Mouse (Mus musculus) kidney, adult 18-20 months (tissue): ENCODE measurements at regions not wholly inside any gene's neighbourhood (a gene's known extent, or its start where the extent isn't known, plus 50 kb on each side); places are given as distances from the start of the nearest gene placed in this dataset.
"Not testable (repeated sequence)": the region's sequence is repeated elsewhere in the genome, so short reads cannot be mapped to it uniquely, and the experiment has no call there.

Experiments used
- DNase-seq: peaks from one replicate; pipeline ENCODE4 v3.0.0; 2021

- DNase-seq, result no peak
Measured at GRCm38 (mm10) chr9:11192183-11192582, 287.6 kb upstream of the Cntn5 start.

- no peak for DNase-seq
Measured at GRCm38 (mm10) chr9:11145799-11146198, 241.2 kb upstream of the Cntn5 start.

GRCm38 (mm10) chr9:11126833-11127232 is 222.3 kb upstream of the Cntn5 start:
- no peak for DNase-seq

- DNase-seq, result no peak
Measured at GRCm38 (mm10) chr9:11119153-11119552, 214.6 kb upstream of the Cntn5 start.

GRCm38 (mm10) chr9:11107828-11108227 is 203.3 kb upstream of the Cntn5 start:
- not testable (repeated sequence) for DNase-seq

- DNase-seq, result not testable (repeated sequence)
Measured at GRCm38 (mm10) chr9:11107212-11107611, 202.6 kb upstream of the Cntn5 start.

GRCm38 (mm10) chr9:11106268-11106667 is 201.7 kb upstream of the Cntn5 start:
- no peak for DNase-seq

- DNase-seq, result no peak
Measured at GRCm38 (mm10) chr9:11103448-11103847, 198.9 kb upstream of the Cntn5 start.

GRCm38 (mm10) chr9:11092874-11093273 is 188.3 kb upstream of the Cntn5 start:
- no peak for DNase-seq

GRCm38 (mm10) chr9:11067125-11067524 is 162.6 kb upstream of the Cntn5 start:
- DNase-seq, result not testable (repeated sequence)

- DNase-seq, result no peak
Measured at GRCm38 (mm10) chr9:11062856-11063255, 158.3 kb upstream of the Cntn5 start.
